In genomic region chrX:107015335-107015734, GRCm38 (mm10) we compare ENCODE assay signal across 12 mouse cellular contexts.
DNase-seq lines count a peak whose midpoint lies in the region; ATAC-seq lines count a peak whose summit lies in the region.
"Had no signal": no experiment of that assay in that cellular context is flagged by ENCODE, and none has a peak within 500 bp of the region (broad histone marks: within the 10 kb centered on the region; RNA-seq: fewer than 3 reads in every experiment).

No protein-coding gene starts in this region.

- H3K27me3 ChIP-seq in hindbrain, embryonic 14.5 days (ENCODE audit: control insufficient read depth, insufficient read depth, low read length), result no peaks in the 10 kb centered on the region
- no peaks in the 10 kb centered on the region for H3K27me3 ChIP-seq in hindbrain, embryonic 10.5 days (ENCODE audit: insufficient read depth, poor library complexity, severe bottlenecking)
- no peaks in the 10 kb centered on the region for H3K27me3 ChIP-seq in intestine, embryonic 16.5 days (replicated peaks; ENCODE audit: control insufficient read depth, insufficient read depth, low read length)
- H3K27me3 ChIP-seq: forebrain, embryonic 15.5 days; hindbrain, embryonic 15.5 days; midbrain, embryonic 12.5 days had no signal

- WGBS in hindbrain, embryonic 14.5 days, result 20% methylated on average over 1 of the region's 1 CpGs
- 31% methylated on average over 1 of the region's 1 CpGs for WGBS in hindbrain, embryonic 10.5 days
- WGBS in intestine, embryonic 16.5 days, result 5% methylated on average over 1 of the region's 1 CpGs

- no peaks in the 10 kb centered on the region for H3K36me3 ChIP-seq in hindbrain, embryonic 14.5 days (replicated peaks; ENCODE audit: control insufficient read depth, insufficient read depth)
- no peaks in the 10 kb centered on the region for H3K36me3 ChIP-seq in hindbrain, embryonic 10.5 days
- no peaks in the 10 kb centered on the region for H3K36me3 ChIP-seq in intestine, embryonic 16.5 days (ENCODE audit: control insufficient read depth, insufficient read depth, low read length)
- H3K36me3 ChIP-seq: forebrain, embryonic 15.5 days; hindbrain, embryonic 15.5 days; midbrain, embryonic 12.5 days had no signal

- H3K9ac ChIP-seq in hindbrain, embryonic 14.5 days, result no peak overlapping the region
- no peak overlapping the region for H3K9ac ChIP-seq in intestine, embryonic 16.5 days (ENCODE audit: low read depth, low read length)
- H3K9ac ChIP-seq: forebrain, embryonic 15.5 days; hindbrain, embryonic 15.5 days; midbrain, embryonic 12.5 days had no signal

- no peak overlapping the region for H3K4me2 ChIP-seq in hindbrain, embryonic 14.5 days (replicated peaks)
- H3K4me2 ChIP-seq in intestine, embryonic 16.5 days (ENCODE audit: low read depth, low read length), result no peak overlapping the region
- H3K4me2 ChIP-seq: forebrain, embryonic 15.5 days; hindbrain, embryonic 15.5 days; midbrain, embryonic 12.5 days had no signal

- DNase-seq in hindbrain, embryonic 14.5 days (ENCODE audit: low spot score), result peak; percentile 29
- no peak for DNase-seq in hindbrain, embryonic 10.5 days (ENCODE audit: low spot score)
- peak; percentile 30 for DNase-seq in thymus, postnatal 0 days (ENCODE audit: low spot score)
- no peak for DNase-seq in thymus, postnatal 36 days
- DNase-seq in fibroblast of lung, adult 2 months (ENCODE audit: low read depth), result peak; percentile 14
- DNase-seq in thymus, postnatal 4 days, result peak; percentile 28
- DNase-seq in urinary bladder, postnatal 10 days (ENCODE audit: low spot score), result no peak
- DNase-seq: cerebellum, adult 11-12 months had no signal

- no peaks in the 10 kb centered on the region for H3K9me3 ChIP-seq in hindbrain, embryonic 14.5 days (ENCODE audit: control insufficient read depth, low read length)
- H3K9me3 ChIP-seq in hindbrain, embryonic 10.5 days, result no peaks in the 10 kb centered on the region
- no peaks in the 10 kb centered on the region for H3K9me3 ChIP-seq in intestine, embryonic 16.5 days (ENCODE audit: control insufficient read depth, low read length)
- H3K9me3 ChIP-seq: forebrain, embryonic 15.5 days; hindbrain, embryonic 15.5 days; midbrain, embryonic 12.5 days had no signal

- no peak overlapping the region for H3K4me3 ChIP-seq in hindbrain, embryonic 14.5 days (replicated peaks; ENCODE audit: low read length)
- no peak overlapping the region for H3K4me3 ChIP-seq in hindbrain, embryonic 10.5 days
- H3K4me3 ChIP-seq in intestine, embryonic 16.5 days (ENCODE audit: low read length), result no peak overlapping the region
- H3K4me3 ChIP-seq: forebrain, embryonic 15.5 days; hindbrain, embryonic 15.5 days; midbrain, embryonic 12.5 days had no signal

- no peaks in the 10 kb centered on the region for H3K4me1 ChIP-seq in hindbrain, embryonic 14.5 days (replicated peaks; ENCODE audit: control insufficient read depth, insufficient read depth, low read length)
- no peaks in the 10 kb centered on the region for H3K4me1 ChIP-seq in hindbrain, embryonic 10.5 days (replicated peaks)
- H3K4me1 ChIP-seq in intestine, embryonic 16.5 days (ENCODE audit: control insufficient read depth, insufficient read depth, low read length), result no peaks in the 10 kb centered on the region
- H3K4me1 ChIP-seq: forebrain, embryonic 15.5 days; hindbrain, embryonic 15.5 days; midbrain, embryonic 12.5 days had no signal

- H3K27ac ChIP-seq in hindbrain, embryonic 14.5 days, result no peak overlapping the region
- H3K27ac ChIP-seq in hindbrain, embryonic 10.5 days, result no peak overlapping the region
- no peak overlapping the region for H3K27ac ChIP-seq in intestine, embryonic 16.5 days (ENCODE audit: low read length)
- H3K27ac ChIP-seq: forebrain, embryonic 15.5 days; hindbrain, embryonic 15.5 days; midbrain, embryonic 12.5 days had no signal

- ATAC-seq in hindbrain, embryonic 14.5 days (ENCODE audit: low FRiP score), result no peak
- no peak for ATAC-seq in intestine, embryonic 16.5 days
- ATAC-seq: forebrain, embryonic 15.5 days had no signal

Comparison
In these comparisons a context has a peak if more than half of its experiments do, and no peak if none do; other contexts are left out.
1. DNase-seq: peak in hindbrain, embryonic 14.5 days (single experiment), thymus, postnatal 0 days (single experiment), fibroblast of lung, adult 2 months (single experiment) and thymus, postnatal 4 days (single experiment); none in hindbrain, embryonic 10.5 days (single experiment), thymus, postnatal 36 days (0 of 2) and urinary bladder, postnatal 10 days (single experiment).